Mouse (Mus musculus): ENCODE measurements around the gene Cbx7. TPM values are rescaled to one million over a fixed set of nuclear protein-coding genes. Genes with fewer than 3 reads are reported as not detected.

Gene Cbx7
- polyA plus RNA-seq, 1 experiment from 2014 or later: 2.8 TPM

- no peak overlapping the region for H3K4me3 ChIP-seq
- 0 out of 2 replicates have a peak, but pooled peaks cover 18% of the 10 kb centered on the region for H3K27me3 ChIP-seq (ENCODE audit: poor library complexity, severe bottlenecking)
- H3K4me1 ChIP-seq: peaks cover 46% of the 10 kb centered on the region
- peak overlapping the region; percentile 82 for H3K27ac ChIP-seq
- H3K9me3 ChIP-seq: no peaks in the 10 kb centered on the region
- WGBS: 62% methylated on average over 11 of the region's 11 CpGs
- no peak for DNase-seq (ENCODE audit: extremely low spot score, low spot score)
- no peaks in the 10 kb centered on the region for H3K36me3 ChIP-seq (replicated peaks)
Observed at GRCm38 (mm10) chr15:79952504-79953231, 18.3 kb downstream of the Cbx7 start.

GRCm38 (mm10) chr15:79951730-79952503 is 19.0 kb downstream of the Cbx7 start:
- 0 out of 2 replicates have a peak, but pooled peaks cover 18% of the 10 kb centered on the region for H3K27me3 ChIP-seq (ENCODE audit: poor library complexity, severe bottlenecking)
- H3K4me1 ChIP-seq: peaks cover 46% of the 10 kb centered on the region
- H3K27ac ChIP-seq: peak overlapping the region; percentile 82
- 56% methylated on average over 14 of the region's 14 CpGs for WGBS
- no peaks in the 10 kb centered on the region for H3K36me3 ChIP-seq (replicated peaks)
- no peak overlapping the region for H3K4me3 ChIP-seq
- no peak for DNase-seq (ENCODE audit: extremely low spot score, low spot score)
- no peaks in the 10 kb centered on the region for H3K9me3 ChIP-seq

- H3K4me3 ChIP-seq: no peak overlapping the region
- H3K27me3 ChIP-seq (ENCODE audit: poor library complexity, severe bottlenecking): 0 out of 2 replicates have a peak, but pooled peaks cover 18% of the 10 kb centered on the region
- H3K27ac ChIP-seq: peak overlapping the region; percentile 82
- WGBS: 67% methylated on average over 6 of the region's 6 CpGs
- H3K9me3 ChIP-seq: no peaks in the 10 kb centered on the region
- H3K4me1 ChIP-seq: peaks cover 48% of the 10 kb centered on the region
- no peaks in the 10 kb centered on the region for H3K36me3 ChIP-seq (replicated peaks)
- no peak for DNase-seq (ENCODE audit: extremely low spot score, low spot score)
Observed at GRCm38 (mm10) chr15:79951226-79951625, 19.7 kb downstream of the Cbx7 start.

- peak overlapping the region; percentile 82 for H3K27ac ChIP-seq
- peak; percentile 78 for DNase-seq (ENCODE audit: extremely low spot score, low spot score)
- H3K4me1 ChIP-seq: peaks cover 51% of the 10 kb centered on the region
- H3K36me3 ChIP-seq (replicated peaks): no peaks in the 10 kb centered on the region
- WGBS: 4% methylated on average over 24 of the region's 24 CpGs
- H3K9me3 ChIP-seq: no peaks in the 10 kb centered on the region
- H3K4me3 ChIP-seq: peak overlapping the region; percentile 46
- H3K27me3 ChIP-seq (ENCODE audit: poor library complexity, severe bottlenecking): 0 out of 2 replicates have a peak, but pooled peaks cover 18% of the 10 kb centered on the region
Observed at GRCm38 (mm10) chr15:79950250-79951025, 20.5 kb downstream of the Cbx7 start.

GRCm38 (mm10) chr15:79947681-79948080 is 23.2 kb downstream of the Cbx7 start:
- DNase-seq (ENCODE audit: extremely low spot score, low spot score): no peak
- WGBS: 76% methylated on average over 6 of the region's 6 CpGs
- Histone ChIP-seq H3K27ac (no peak overlapping the region), H3K27me3 (ENCODE audit: poor library complexity, severe bottlenecking) (0 out of 2 replicates have a peak, but pooled peaks cover 18% of the 10 kb centered on the region), H3K4me3 (no peak overlapping the region), H3K4me1 (peaks cover 42% of the 10 kb centered on the region), H3K9me3 (no peaks in the 10 kb centered on the region), H3K36me3 (replicated peaks) (no peaks in the 10 kb centered on the region)

- H3K4me3 ChIP-seq: no peak overlapping the region
- H3K9me3 ChIP-seq: no peaks in the 10 kb centered on the region
- H3K27me3 ChIP-seq (ENCODE audit: poor library complexity, severe bottlenecking): 0 out of 2 replicates have a peak, but pooled peaks cover 12% of the 10 kb centered on the region
- H3K36me3 ChIP-seq (replicated peaks): no peaks in the 10 kb centered on the region
- H3K4me1 ChIP-seq: peaks cover 33% of the 10 kb centered on the region
- DNase-seq (ENCODE audit: extremely low spot score, low spot score): no peak
- 62% methylated on average over 9 of the region's 9 CpGs for WGBS
- H3K27ac ChIP-seq: no peak overlapping the region
Observed at GRCm38 (mm10) chr15:79946790-79947189, 24.1 kb downstream of the Cbx7 start.

GRCm38 (mm10) chr15:79946022-79946421 is 24.9 kb downstream of the Cbx7 start:
- WGBS: 13% methylated on average over 4 of the region's 4 CpGs
- DNase-seq (ENCODE audit: extremely low spot score, low spot score): peak; percentile 89
- Histone ChIP-seq H3K4me3 (no peak overlapping the region), H3K36me3 (replicated peaks) (no peaks in the 10 kb centered on the region), H3K4me1 (peaks cover 25% of the 10 kb centered on the region), H3K27me3 (ENCODE audit: poor library complexity, severe bottlenecking) (0 out of 2 replicates have a peak, but pooled peaks cover 6% of the 10 kb centered on the region), H3K9me3 (no peaks in the 10 kb centered on the region), H3K27ac (0 out of 2 replicates have a peak overlapping the region, but pooled peaks have one; percentile 35)

GRCm38 (mm10) chr15:79944948-79945347 is 26.0 kb downstream of the Cbx7 start:
- Histone ChIP-seq H3K27me3 (ENCODE audit: poor library complexity, severe bottlenecking) (0 out of 2 replicates have a peak, but pooled peaks cover 6% of the 10 kb centered on the region), H3K4me3 (no peak overlapping the region), H3K27ac (no peak overlapping the region), H3K9me3 (no peaks in the 10 kb centered on the region), H3K4me1 (peaks cover 15% of the 10 kb centered on the region), H3K36me3 (replicated peaks) (no peaks in the 10 kb centered on the region)
- 85% methylated on average over 5 of the region's 5 CpGs for WGBS
- DNase-seq (ENCODE audit: extremely low spot score, low spot score): no peak

- no peak overlapping the region for H3K27ac ChIP-seq
- H3K4me1 ChIP-seq: peaks cover 5% of the 10 kb centered on the region
- no peaks in the 10 kb centered on the region for H3K36me3 ChIP-seq (replicated peaks)
- 88% methylated on average over 3 of the region's 3 CpGs for WGBS
- no peaks in the 10 kb centered on the region for H3K9me3 ChIP-seq
- H3K27me3 ChIP-seq (ENCODE audit: poor library complexity, severe bottlenecking): no peaks in the 10 kb centered on the region
- H3K4me3 ChIP-seq: no peak overlapping the region
- DNase-seq (ENCODE audit: extremely low spot score, low spot score): no peak
Observed at GRCm38 (mm10) chr15:79943584-79943983, 27.3 kb downstream of the Cbx7 start.

GRCm38 (mm10) chr15:79942541-79942940 is 28.4 kb downstream of the Cbx7 start:
- no peak for DNase-seq (ENCODE audit: extremely low spot score, low spot score)
- Histone ChIP-seq H3K27ac (no peak overlapping the region), H3K4me1 (peaks cover 5% of the 10 kb centered on the region), H3K36me3 (replicated peaks) (no peaks in the 10 kb centered on the region), H3K4me3 (no peak overlapping the region), H3K9me3 (no peaks in the 10 kb centered on the region), H3K27me3 (ENCODE audit: poor library complexity, severe bottlenecking) (no peaks in the 10 kb centered on the region)
- WGBS: 92% methylated on average over 6 of the region's 6 CpGs

- Histone ChIP-seq H3K9me3 (no peaks in the 10 kb centered on the region), H3K27ac (no peak overlapping the region), H3K4me3 (no peak overlapping the region), H3K4me1 (no peaks in the 10 kb centered on the region), H3K27me3 (ENCODE audit: poor library complexity, severe bottlenecking) (peaks cover under 1% of the 10 kb centered on the region; the same call in 1 of the 2 replicates), H3K36me3 (replicated peaks) (no peaks in the 10 kb centered on the region)
- WGBS: 27% methylated on average over 8 of the region's 8 CpGs
- peak; percentile 52 for DNase-seq (ENCODE audit: extremely low spot score, low spot score)
Observed at GRCm38 (mm10) chr15:79940932-79941331, 30.0 kb downstream of the Cbx7 start.

GRCm38 (mm10) chr15:79939913-79940312 is 31.0 kb downstream of the Cbx7 start:
- H3K36me3 ChIP-seq (replicated peaks): no peaks in the 10 kb centered on the region
- H3K27me3 ChIP-seq (ENCODE audit: poor library complexity, severe bottlenecking): peaks cover 11% of the 10 kb centered on the region
- H3K27ac ChIP-seq: no peak overlapping the region
- no peak for DNase-seq (ENCODE audit: extremely low spot score, low spot score)
- 92% methylated on average over 16 of the region's 16 CpGs for WGBS
- H3K4me1 ChIP-seq: peaks cover 7% of the 10 kb centered on the region
- no peak overlapping the region for H3K4me3 ChIP-seq
- H3K9me3 ChIP-seq: no peaks in the 10 kb centered on the region
